Mouse (Mus musculus) left cerebral cortex, adult 9 months (tissue): ENCODE measurements at regions not wholly inside any gene's neighbourhood (a gene's known extent, or its start where the extent isn't known, plus 50 kb on each side); places are given as distances from the start of the nearest gene placed in this dataset.

Experiments
- DNase-seq, 2 experiments: peaks; one replicate each; pipeline ENCODE4 v3.0.0; 2022; ENCODE audit warnings: low spot score in 2 of 2

DNA sequence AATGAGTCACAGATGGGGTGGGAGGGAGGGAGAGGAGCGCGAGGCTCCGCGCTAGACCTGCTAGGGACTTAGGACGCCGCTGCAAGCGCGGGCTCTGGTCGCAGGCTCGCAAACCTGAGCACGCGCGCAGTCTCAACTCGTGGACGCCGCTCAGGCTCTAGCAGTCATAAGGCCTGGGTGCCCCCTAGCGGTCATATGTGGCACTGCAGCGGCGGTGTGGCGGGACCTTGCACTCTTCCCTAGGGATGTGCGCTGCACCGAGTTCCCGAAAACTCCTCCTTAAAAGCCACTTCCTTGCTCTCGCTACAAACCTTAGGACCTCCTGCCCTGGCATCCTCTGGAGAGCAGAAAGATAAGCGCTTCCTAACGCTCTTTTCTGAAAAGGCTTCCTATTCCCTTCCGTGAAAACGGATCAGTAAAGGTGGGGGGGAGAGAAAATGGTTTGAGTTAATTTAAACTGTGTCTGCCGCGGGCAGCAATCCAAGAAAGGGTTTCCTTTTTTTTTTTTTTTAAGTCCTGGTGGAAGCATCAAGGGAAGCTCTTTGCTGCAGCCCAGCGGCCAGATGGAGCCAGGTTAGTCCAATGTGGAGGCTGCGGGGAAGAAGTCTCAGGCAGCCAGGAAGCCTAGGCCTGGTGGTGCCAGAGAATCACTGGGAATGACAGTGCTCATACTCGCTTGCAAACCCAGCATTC lies 50.7 kb upstream of the Kdm8 start:
- peak; percentile 78 to 98 for DNase-seq
